Mouse (Mus musculus) cerebellum, adult 8-10 months (tissue): ENCODE results near the gene Eva1a.

Source experiments
- DNase-seq: peaks from one replicate; pipeline ENCODE4 v3.0.0; 2022

The Eva1a gene

DNA sequence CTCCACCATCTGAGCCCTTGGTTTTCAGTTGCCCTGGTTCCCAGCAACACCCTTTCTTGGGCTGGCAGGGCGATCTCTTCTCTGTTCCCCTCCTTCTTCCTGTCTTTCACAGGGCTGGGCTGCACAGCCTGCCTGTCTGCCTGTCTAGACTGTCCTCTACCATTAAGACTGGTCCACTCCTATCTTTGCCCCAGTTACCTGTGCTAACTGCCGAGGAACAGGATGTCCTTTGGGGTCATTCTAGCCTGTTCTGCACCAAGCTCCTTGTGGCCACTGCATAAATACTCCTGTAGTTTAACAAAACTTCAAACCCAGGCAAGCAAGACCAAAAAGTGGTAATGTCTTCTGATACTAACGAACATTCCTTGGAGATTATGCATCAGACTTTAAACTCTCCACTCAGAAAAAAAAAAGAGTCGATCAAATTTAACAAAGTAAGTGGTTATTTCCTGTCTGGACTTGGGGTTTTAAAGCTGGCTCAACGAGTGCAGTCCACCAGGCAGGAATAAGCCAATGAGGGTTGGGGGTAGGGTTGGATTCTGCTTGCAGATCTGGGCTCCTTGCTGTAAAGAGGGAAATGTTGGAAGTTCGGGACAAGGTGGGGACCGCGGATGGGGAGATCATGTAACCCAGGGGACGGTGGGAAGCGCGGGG is at the start of gene Eva1a:
TSS of gene Eva1a (plus strand) at position 210 of the 654 bp plus-strand sequence.
- no peak for DNase-seq

DNA sequence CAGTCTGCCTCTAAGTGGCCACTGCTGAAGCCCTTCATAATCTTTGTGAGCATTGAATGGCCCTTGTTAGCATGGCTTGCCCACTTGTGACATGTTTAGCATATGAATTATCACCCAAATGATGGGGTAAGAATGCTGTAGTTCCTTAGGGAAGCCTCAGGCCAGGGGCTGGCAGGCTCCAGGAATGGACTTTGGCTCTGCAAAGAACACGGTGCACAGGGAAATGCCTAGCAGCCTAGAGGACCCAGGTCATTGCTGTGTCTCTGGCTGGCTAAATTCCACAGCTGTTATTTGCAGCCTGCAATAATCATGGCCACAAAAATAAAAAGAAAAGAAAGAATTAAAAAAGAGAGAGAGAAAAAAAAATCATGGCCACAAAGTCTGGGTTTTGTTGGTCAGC is 28.5 kb upstream of the Eva1a start:
- DNase-seq, result no peak

DNA sequence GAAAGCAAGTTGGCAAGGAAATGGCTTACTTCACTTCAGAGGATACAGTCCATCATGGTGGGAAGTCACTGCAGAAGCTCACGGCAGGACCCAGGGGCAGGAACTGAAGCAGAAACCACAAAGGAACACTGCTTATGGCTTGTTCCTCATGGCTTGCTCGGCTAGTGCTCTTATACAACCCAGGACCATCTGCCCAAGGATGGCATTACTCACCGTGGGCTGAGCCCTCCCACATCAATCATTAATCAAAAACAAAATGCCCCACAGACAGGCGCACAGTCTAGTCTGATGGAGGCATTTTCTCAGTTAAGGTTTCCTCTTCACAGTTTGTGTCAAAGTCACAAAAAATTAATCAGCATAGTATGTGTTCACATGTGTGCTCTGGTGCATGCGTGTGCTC is 19.8 kb upstream of the Eva1a start:
- DNase-seq, result no peak

DNA sequence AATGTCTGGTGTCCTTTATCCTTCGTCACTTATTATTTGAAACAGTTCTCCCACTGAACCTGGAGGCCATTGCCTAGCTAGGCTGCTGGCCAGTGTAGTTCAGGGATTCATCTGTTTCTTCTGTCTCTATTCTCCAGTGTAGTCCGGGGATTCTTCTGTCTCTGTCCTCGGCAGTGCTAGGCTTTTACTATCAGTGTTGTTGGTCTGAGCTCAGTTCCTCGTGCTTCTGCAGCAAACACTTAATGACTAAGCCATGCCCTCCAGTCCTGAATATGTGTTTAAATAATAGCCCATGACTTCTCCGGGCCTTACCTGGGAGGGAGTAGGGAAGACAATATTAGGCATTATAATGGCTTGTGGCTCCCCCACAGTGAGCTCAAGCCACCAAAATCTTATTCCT is 19.3 kb upstream of the Eva1a start:
- no peak for DNase-seq

DNA sequence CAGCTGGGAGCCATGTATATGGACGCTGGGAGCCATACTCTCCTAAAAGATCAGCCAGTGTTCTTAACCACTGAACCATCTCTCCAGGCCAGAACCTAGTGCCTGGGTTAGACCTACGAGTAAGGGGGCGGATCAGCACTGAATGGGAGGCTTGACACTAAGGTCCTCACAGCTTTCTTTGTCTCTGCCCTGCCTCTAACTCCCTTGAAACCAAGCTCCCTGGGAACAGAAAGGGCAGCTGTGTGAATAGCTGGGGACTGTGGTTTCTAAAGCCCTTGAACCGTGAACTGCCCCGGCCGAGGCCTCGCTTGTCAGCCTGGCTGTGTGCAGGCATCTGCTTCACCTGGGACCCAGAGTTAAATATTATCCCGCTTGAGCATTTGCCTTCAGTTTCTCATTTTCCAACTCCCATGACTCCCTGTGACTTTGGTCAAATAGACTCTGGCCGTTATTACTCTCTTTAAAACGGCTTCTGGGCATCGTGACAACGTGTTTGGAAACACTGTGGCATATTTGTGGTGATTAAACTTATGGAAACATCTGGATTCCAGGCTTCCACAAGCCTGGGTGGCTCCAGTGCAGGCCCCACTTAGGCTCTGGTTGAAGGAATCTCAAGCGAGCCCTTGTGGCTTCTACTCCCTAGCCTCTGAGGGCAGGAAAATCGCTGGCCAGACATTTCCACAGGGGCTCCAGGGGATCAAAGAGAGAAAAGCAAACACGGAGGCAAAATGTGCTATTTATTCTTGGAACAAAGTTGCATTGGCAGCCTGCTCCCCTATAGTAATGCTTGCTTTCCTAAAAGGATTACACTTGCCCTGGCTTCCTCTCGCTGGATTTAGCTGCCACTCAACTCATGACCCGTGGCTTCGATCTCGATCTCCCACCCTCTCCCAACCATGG is 11.0 kb upstream of the Eva1a start:
- DNase-seq, result no peak

DNA sequence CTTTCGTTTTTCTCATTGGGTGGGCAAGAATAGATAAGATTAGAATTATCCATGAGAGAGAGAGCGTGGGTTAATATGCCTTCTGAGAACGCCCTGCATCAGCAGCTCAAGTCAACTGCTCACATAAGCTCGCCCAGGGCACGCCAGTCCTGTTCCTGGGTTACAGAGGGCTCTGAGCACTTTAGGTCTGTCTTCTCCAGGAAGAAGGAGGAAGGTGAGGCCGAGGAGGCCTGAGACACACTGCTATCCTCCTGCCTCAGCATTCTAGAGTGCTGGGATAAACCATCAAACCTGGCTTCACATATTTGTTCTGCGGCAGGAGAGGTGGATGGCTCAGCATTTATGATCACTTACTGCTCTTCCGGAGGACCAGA is 10.3 kb upstream of the Eva1a start:
- no peak for DNase-seq

DNA sequence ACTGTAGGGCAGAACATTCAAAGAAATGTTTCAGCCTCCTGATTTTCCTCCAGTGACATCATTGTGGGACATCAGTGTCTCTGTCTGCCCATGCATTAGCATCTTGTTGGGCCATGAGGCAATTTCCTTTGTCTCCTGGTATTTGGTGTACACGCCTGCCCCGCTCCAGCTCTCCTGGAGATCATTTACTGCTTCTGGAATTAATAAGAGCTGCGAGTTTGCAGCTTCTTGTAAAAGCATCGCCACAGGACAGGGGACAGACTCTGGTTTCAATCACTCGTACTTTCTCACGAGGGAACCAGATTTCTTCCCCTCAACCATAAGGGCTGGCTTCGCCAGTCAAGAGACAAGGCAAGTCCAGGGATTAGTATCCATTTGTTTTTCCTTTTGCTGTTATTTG is 3.6 kb upstream of the Eva1a start:
- DNase-seq, result no peak

DNA sequence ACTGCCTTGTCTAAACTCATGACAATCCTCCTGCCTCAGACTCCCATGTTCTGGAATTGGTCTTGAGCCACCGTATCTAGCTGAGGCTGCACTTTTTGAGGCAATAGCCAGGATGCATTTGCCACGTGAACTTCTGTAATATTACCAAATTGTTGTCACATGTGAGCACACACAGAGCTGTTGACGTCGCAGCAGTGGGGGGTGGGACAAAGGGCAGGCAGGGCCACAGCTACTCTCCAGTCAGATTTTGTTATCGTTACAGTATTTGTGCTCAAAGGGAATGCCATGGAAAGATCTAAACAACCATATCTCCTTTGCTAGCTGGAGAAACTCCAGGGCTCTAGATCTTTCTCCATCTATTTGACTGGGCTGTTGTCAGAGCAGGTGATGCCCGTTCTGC is 1.6 kb upstream of the Eva1a start:
- no peak for DNase-seq

DNA sequence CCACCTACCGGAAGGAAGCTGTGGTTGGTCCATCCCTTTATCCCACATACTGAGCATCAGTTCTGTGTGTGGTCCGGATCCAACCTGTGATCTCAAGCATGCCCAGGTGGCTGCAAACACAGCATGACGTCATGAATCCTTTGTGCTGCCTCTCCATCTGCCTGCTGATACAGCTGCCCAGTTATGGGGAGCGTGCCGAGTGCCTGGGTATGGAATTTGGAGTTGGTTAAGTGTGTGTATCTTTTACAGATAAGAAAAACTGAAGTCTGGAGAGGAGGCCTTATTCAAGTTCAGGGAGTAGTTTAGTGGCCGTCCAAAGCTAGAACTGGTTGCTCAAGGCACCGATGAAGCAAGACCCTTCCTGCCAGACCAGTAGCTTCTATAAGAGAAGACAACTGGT is 875 bp upstream of the Eva1a start:
- no peak for DNase-seq

DNA sequence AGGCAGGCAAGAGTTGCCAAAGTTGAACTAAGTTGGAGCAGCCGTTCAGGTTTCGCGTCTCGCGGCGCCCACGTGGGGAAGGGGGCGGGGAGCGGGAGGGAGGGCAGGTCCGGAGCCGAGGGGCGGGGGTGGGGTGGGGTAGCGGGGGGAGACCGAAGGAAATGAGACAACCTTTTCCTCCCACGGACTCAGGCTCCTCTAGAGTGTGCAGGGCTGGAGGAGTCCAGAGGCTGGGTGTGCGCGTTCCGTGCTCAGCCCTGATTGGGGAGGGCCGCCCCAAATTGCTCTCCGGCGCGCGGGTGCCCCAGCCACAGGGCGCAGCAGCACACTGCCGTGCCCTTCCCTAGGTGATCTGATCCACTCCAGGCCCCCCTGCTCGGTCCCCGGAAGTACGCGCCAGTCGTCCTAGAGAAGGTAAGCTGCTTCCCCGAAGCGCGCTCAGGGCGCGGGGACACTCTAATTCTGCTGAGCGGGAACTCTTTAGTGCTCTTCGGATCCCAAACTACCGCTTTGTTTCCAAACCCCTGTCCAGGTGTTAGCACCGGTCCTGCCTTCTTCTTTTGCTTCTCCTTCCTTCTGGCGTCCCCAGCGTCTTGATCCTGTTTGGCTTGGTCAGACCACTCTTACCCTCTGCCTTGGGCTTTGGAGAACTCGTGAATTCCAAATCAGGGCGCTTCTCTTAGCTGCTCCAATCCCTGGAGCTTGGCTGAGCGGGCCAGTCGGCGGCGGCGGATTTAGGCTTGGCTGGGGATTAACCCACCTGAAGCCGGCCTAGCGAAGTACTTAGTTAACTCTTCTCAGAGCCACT is 849 bp downstream of the Eva1a start:
- no peak for DNase-seq

DNA sequence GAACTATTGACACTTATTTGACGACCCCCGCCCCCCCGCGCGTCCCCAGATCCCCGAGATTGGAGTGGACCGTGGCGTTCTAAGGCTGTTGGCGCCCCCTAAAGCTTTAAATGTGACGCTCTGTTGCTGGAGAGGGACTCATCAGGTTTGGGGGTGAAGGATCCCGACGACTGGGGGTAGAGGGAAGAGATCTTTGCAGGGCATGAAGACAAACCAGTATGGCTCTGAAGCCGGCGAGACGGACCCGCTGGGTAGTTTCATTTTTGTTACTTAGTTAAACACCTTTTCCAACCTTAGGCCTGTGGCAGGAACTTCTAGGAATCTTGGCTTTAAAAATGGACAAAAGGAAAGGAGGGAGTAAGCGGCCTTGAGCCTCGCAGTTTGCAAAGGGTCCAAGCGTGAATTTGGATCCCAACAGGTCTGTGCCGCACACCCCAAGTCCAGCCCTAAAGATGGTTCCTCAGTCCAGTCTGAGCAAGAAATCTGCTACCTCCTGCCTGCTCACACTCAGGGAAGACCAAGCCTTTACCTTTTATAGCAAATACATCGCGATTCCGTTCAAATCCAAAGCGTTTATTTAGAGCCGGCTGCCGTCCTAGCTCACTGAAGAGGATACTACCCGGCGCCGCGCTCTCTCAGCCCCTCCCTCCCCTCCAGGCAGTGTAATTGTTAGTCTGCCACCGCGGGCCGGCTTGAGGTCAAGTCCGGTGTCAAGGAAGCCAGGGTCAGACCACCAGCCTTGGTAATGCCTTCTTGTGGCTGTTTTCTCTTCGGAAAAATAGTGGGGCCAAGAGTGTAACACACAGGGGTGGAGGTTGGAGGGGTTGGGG is 1.7 kb downstream of the Eva1a start:
- DNase-seq, result no peak

DNA sequence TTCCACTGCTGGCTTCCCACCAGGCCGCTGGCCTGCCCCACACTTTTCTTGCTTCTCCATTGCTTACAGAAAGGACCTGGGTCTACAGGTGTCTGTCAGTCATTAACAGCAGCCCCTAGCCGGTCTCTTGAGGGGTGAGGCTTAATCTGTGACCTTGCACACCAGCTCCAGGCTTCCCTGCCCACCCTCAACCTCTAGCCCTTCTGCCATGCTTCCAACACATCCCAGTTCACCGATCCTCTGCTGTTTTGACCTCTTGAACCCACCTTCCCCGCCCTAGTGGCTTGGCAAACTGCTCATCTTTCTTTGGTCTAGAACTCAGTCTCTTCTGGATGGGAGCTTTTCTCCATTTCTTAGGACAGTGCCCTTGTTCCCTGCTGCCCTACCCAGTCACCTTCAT is 2.8 kb downstream of the Eva1a start:
- DNase-seq, result no peak

DNA sequence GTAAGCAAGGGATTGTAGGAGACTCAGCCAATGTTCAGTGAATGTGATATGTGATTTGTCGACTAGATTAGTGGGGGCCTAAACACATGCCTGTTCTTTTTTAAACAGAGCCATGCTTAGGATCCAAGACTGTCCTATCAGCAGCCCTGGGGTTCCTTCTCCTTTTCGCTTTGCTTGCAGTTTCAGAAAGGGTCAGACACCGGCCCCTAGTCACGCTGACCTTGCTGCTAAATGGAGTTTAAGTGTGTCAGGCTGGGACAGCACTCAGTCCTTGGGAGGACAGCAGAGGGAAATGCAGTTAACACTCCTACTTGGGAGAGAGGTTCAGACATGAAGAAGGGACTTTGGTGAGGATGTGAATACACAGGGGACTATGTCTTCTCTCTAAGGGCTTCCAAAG is 3.7 kb downstream of the Eva1a start:
- DNase-seq, result no peak

DNA sequence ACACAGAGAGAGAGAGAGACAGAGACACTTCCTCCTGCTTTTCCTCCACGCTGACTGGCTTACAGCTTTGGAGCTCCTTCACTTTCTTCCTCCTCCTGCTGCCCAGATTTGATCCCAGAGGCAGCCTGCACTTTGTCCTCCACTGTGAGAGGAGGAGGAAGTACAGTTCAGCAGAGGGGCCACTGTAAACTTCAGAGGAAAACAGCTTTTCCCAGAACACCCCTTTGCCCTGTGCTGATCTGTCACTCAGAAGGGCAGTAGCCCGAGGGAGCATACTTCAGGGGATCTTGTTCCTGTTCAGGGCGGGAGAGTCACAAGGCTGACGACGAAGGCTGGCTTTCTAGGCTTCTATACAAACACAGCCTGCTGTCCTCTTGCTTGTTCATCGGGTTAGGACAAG is 7.1 kb downstream of the Eva1a start:
- no peak for DNase-seq

DNA sequence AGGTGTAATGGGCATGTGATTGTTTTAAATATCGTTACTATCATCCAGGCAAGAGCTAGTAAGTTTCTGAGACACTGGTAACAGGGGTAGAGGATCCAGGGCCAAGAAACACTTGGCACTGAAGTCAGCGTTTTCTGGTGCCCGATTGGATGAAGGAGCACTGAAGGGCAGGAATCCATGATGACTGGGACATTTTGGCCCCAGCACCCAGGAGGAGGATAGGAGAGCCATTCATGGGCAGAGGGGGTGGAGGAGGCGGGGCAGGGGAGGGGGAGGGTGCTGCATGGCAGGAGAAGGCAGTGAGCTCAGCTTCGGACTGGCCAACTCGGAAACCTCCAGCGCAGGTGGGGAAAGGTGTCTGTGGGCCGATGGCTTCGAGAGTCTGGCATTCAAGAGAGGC is 9.4 kb downstream of the Eva1a start:
- DNase-seq, result no peak

DNA sequence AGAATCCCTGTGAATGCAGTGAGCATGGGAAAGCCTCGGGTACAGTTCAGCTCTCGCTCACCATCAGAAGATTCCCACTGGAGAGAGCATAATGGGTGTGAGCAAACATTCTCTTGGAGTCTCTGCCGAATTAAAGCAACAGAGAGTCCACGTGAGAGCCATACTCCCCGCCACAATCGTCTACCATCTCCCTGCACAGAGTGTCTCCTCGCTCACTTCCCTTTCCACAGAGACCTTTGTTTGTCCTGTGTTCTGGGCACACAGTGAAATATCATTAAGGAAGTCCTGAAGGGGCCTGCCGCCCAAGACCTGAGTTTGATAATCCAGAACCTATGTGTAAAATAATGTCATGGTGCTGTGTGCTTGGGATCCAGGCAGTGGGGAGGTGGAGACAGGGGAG is 10.7 kb downstream of the Eva1a start:
- DNase-seq, result no peak

DNA sequence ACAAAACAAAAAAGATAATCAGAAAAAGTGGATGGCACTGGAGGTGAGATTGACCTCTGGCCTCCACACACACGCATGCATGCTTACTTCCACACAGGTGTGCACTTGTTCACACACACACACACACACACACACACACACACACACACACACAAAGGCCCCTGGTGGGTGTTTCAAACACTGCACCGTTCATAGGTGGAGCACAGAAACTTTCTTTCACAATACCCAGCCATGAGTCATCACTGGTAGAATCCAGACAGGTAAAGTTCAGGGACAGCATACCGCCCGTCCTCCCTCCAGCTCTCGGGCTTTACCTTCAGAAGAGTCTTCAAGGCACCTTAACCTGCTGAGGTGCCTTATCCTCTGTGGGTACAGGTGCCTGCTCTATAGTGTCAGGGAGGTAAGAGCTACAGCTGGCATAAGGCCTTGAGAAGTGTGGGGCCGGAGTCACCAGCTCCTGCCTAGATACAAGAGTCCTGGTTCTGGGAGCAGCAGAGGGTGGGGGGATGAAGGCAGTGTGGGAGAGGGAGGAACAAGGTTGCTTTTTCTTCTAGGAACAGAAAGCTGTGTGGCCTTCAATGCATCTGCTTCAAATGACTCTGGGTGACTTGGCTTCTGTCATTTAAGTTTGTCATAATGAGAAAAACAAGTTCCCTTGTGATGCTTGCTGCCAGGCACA is 11.3 kb downstream of the Eva1a start:
- DNase-seq, result no peak

DNA sequence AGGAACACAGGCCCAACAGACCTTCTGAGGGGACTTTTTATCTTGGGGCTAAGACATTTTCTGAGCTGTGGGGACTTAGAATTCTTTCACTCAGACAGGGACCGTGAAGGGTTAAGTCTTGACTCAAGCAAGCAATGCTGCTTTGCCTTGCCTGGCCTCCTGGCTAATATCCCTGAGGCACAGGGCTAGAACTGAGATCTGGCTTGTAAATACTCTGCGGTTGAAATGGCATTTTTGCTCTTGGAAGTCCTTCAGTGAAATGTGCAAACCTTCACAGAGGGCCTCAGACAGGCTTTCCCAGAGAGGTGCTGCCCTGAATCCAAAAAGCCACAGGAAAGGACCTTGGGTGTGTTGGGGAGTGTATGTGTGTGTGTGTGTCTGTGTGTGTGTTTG is 11.9 kb downstream of the Eva1a start:
- DNase-seq, result no peak

DNA sequence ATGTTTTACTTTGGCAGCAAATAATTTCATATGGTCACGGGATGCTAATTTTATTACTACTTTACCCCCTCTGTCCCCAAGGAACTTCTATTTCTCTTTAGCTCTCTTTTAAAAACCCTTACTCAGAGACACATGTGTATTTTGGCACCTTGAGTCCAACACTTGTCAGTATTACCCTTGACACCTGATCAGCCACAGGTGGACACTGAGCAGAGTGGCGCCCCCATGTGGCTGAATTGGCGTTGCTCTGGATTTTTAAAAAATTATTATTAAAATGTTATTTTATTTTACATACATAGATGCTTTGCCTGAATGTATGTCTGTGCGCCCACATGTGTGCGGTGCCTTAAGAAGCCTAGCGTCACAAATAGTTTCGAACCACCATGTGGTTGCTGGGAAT is 14.0 kb downstream of the Eva1a start:
- DNase-seq, result no peak

DNA sequence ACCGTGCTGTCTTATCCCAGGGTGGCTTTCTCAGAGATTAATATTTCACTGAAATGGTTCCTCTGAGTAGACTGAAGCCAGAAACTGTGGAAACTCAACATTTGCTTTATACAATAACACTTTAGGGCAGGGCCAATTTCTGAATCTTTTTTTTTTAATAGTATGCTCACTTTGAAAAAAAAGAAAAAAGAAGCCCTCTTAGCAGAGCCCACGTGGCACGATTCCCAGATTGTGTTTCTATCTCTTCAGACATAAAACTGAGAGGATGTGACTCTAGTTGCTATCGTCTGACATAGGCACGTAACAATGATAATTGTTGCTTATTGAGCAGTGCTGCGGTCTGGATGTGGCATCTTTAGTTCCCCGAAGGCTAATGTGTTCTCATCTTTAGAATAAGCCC is 19.1 kb downstream of the Eva1a start:
- DNase-seq, result no peak

DNA sequence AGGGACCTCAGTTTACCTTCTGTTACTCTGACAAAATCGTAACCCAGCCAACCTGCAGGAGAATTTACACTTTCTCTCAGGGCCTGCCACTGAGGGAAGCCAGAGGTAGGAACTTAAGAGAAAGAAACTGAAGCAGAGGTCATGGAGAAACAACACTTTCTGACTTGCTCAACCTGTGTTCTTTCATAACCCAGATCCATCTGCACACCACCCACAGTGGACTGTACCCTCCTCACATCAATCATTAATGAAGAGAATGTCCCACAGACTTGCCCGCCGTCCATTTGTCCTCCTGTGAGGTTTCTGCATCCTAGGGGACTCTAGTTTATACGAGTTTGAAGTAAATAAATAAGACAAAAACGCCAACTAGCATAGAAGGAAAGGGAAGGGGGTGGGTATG is 24.4 kb downstream of the Eva1a start:
- no peak for DNase-seq

DNA sequence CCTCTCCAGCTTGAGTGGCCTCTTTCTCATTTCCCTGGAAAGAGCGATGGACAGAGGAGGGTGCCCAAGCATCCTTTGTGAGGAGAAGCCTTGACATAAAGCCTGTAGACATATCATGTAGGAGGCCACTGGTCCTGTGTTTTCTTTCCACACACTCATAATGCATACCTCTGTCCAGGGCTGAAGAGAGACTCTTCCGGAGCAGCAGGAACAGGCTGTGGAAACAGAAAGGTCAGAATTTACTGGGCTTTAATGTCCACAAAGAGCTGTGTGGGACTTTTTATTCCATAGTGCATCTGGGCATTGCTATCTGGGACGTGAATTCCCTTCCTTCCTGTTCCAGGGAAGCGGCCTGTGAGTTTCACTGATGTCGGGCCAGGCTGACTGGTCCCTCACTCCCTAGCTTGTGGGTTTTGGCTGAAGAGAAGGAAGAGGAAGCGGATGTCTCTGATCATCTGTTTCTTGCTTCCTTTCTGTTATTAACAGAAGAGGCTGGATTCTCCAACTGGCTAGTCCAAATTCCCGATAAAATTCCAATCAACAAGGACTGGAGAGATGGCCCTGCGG is 25.8 kb downstream of the Eva1a start:
- no peak for DNase-seq
